Mouse (Mus musculus) layer of hippocampus, postnatal 36 days (tissue): ENCODE measurements around the gene Hnrnph3. TPM values are rescaled to one million over a fixed set of nuclear protein-coding genes. Genes with fewer than 3 reads are reported as not detected.
A peak's percentile ranks its signal among the peaks of the same experiment; 100 is the strongest.
"Not testable (repeated sequence)": the region's sequence is repeated elsewhere in the genome, so short reads cannot be mapped to it uniquely, and the experiment has no call there.

ENCODE experiments used
- DNase-seq, 2 experiments: peaks; one replicate each; pipeline ENCODE4 v3.0.0; 2022
- total RNA-seq, 2 experiments: library from RNA; stranded (reverse); gene quantifications; 2 replicates each; pipeline ENCODE4 v1.2.3; 2021

Gene Hnrnph3
- total RNA-seq = 10 to 100 TPM; 52.9 to 60.8 TPM

GRCm38 (mm10) chr10:63023749-63024579 is at the start of gene Hnrnph3, which contains the start of gene Pbld2:
Hnrnph3 (minus strand) TSS chr10:63024217.
Pbld2 (plus strand) TSS chr10:63024315.
- DNase-seq = peak; percentile 99

- DNase-seq = peak; percentile 77 to 79
Observed at GRCm38 (mm10) chr10:63065988-63066387, 42.0 kb upstream of the Hnrnph3 start.

- no peak for DNase-seq
Observed at GRCm38 (mm10) chr10:63065561-63065960, 41.5 kb upstream of the Hnrnph3 start.

- no peak for DNase-seq
Observed at GRCm38 (mm10) chr10:63064516-63064915, 40.5 kb upstream of the Hnrnph3 start.

- DNase-seq = no peak
Observed at GRCm38 (mm10) chr10:63063365-63063764, 39.3 kb upstream of the Hnrnph3 start.

GRCm38 (mm10) chr10:63062696-63063095 is 38.7 kb upstream of the Hnrnph3 start:
- no peak for DNase-seq

- no peak for DNase-seq
Observed at GRCm38 (mm10) chr10:63061266-63061665, 37.2 kb upstream of the Hnrnph3 start.

- DNase-seq = no peak
Observed at GRCm38 (mm10) chr10:63060406-63060805, 36.4 kb upstream of the Hnrnph3 start.

GRCm38 (mm10) chr10:63059862-63060261 is 35.8 kb upstream of the Hnrnph3 start, which contains the start of gene Pbld1:
Pbld1 (plus strand) TSS chr10:63060162.
- no peak for DNase-seq

- DNase-seq = no peak
Observed at GRCm38 (mm10) chr10:63056966-63057750, 33.1 kb upstream of the Hnrnph3 start.

- DNase-seq = no peak
Observed at GRCm38 (mm10) chr10:63054586-63054985, 30.6 kb upstream of the Hnrnph3 start.

GRCm38 (mm10) chr10:63054071-63054470 is 30.1 kb upstream of the Hnrnph3 start:
- DNase-seq = not testable (repeated sequence)

GRCm38 (mm10) chr10:63053007-63053406 is 29.0 kb upstream of the Hnrnph3 start:
- no peak for DNase-seq

GRCm38 (mm10) chr10:63052011-63052410 is 28.0 kb upstream of the Hnrnph3 start:
- no peak for DNase-seq

GRCm38 (mm10) chr10:63051267-63051666 is 27.2 kb upstream of the Hnrnph3 start:
- DNase-seq = no peak

- no peak for DNase-seq
Observed at GRCm38 (mm10) chr10:63049106-63049505, 25.1 kb upstream of the Hnrnph3 start.

- no peak for DNase-seq
Observed at GRCm38 (mm10) chr10:63047751-63048150, 23.7 kb upstream of the Hnrnph3 start.

- DNase-seq = no peak
Observed at GRCm38 (mm10) chr10:63043154-63043553, 19.1 kb upstream of the Hnrnph3 start.

- no peak for DNase-seq
Observed at GRCm38 (mm10) chr10:63039867-63040628, 16.0 kb upstream of the Hnrnph3 start.

- DNase-seq = no peak
Observed at GRCm38 (mm10) chr10:63038571-63039320, 14.7 kb upstream of the Hnrnph3 start.

GRCm38 (mm10) chr10:63032956-63033355 is 8.9 kb upstream of the Hnrnph3 start:
- no peak for DNase-seq

- DNase-seq = no peak
Observed at GRCm38 (mm10) chr10:63032267-63032666, 8.2 kb upstream of the Hnrnph3 start.
